Mouse (Mus musculus) hindbrain, postnatal 0 days (tissue): ENCODE data around the gene Xylt1. TPM values are rescaled to one million over a fixed set of nuclear protein-coding genes. Genes with fewer than 3 reads are reported as not detected.

Experiments used
- ATAC-seq: fragments of 200-750 bp; cut with Nextera tagmentation; 2 replicates; pipeline ENCODE4 v1.8.0; 2017; ENCODE audit warnings: mild to moderate bottlenecking, moderate TSS enrichment, moderate library complexity
- DNase-seq: peaks from one replicate; pipeline ENCODE4 v3.0.0-alpha.2; 2015; ENCODE audit warnings: low spot score
- H3K27ac ChIP-seq: fragments of 300-500 bp; sonication (generic); 2 replicates; pipeline ENCODE4 v1.5.1; 2014; ENCODE audit warnings: mild to moderate bottlenecking
- H3K27me3 ChIP-seq: fragments of 300-500 bp; sonication (generic); 2 replicates; pipeline ENCODE4 v1.6.1; 2014; ENCODE audit warnings: low read length, mixed read lengths; ENCODE audit not compliant: insufficient read depth
- H3K36me3 ChIP-seq: fragments of 300-500 bp; sonication (generic); 2 replicates; pipeline ENCODE4 v1.6.1; 2014; ENCODE audit warnings: low read length, mixed read lengths; ENCODE audit not compliant: insufficient read depth
- H3K4me1 ChIP-seq: fragments of 300-500 bp; sonication (generic); 2 replicates; pipeline ENCODE4 v1.6.1; 2014; ENCODE audit warnings: antibody characterized with exemption, low read length, mixed read lengths; ENCODE audit not compliant: insufficient read depth
- H3K4me2 ChIP-seq: fragments of 300-500 bp; sonication (generic); 2 replicates; pipeline ENCODE4 v1.6.1; 2014; ENCODE audit warnings: low read depth, mild to moderate bottlenecking, low read length, moderate library complexity, mixed read lengths
- H3K4me3 ChIP-seq: fragments of 300-500 bp; sonication (generic); 2 replicates; pipeline ENCODE4 v1.5.1; 2014; ENCODE audit warnings: low read length
- H3K9ac ChIP-seq: fragments of 300-500 bp; sonication (generic); replicated peaks from 2 replicates; pipeline ENCODE4 v1.6.1; 2014; ENCODE audit warnings: mild to moderate bottlenecking, low read length, moderate library complexity, mixed read lengths
- H3K9me3 ChIP-seq: fragments of 300-500 bp; sonication (generic); 2 replicates; pipeline ENCODE4 v1.6.1; 2016; ENCODE audit warnings: low read length, mixed read lengths
- CTCF ChIP-seq: IDR thresholded peaks from 2 replicates; pipeline ENCODE4 v1.5.1; 2016; ENCODE audit warnings: antibody characterized with exemption, control low read depth, low read depth
- WGBS: fragments of 180-500 bp; shearing (Covaris S2); extraction: QIAGEN DNeasy Blood & Tissue Kit; methylation state at CpG from one replicate; pipeline ENCODE4 v1.1.7; 2014; 5-methylcytosine and 5-hydroxymethylcytosine counted together
- polyA plus RNA-seq: library from polyadenylated mRNA; unstranded; fragments of >200 nt; fragmentation: Nextera tagmentation; extraction: Ambion mirVana; gene quantifications from 2 replicates; pipeline ENCODE4 v1.2.1, GENCODE M21; 2015
- total RNA-seq: library from RNA; depleted of rRNA; stranded (reverse); fragments of >200 nt; gene quantifications from 2 replicates; pipeline ENCODE4 v1.2.3, GENCODE M21; 2014; rRNA removed

The Xylt1 gene
- total RNA-seq = 16.6 and 26.1 TPM in 2 replicates
- 2.9 and 3.0 TPM in 2 replicates for polyA plus RNA-seq

DNA sequence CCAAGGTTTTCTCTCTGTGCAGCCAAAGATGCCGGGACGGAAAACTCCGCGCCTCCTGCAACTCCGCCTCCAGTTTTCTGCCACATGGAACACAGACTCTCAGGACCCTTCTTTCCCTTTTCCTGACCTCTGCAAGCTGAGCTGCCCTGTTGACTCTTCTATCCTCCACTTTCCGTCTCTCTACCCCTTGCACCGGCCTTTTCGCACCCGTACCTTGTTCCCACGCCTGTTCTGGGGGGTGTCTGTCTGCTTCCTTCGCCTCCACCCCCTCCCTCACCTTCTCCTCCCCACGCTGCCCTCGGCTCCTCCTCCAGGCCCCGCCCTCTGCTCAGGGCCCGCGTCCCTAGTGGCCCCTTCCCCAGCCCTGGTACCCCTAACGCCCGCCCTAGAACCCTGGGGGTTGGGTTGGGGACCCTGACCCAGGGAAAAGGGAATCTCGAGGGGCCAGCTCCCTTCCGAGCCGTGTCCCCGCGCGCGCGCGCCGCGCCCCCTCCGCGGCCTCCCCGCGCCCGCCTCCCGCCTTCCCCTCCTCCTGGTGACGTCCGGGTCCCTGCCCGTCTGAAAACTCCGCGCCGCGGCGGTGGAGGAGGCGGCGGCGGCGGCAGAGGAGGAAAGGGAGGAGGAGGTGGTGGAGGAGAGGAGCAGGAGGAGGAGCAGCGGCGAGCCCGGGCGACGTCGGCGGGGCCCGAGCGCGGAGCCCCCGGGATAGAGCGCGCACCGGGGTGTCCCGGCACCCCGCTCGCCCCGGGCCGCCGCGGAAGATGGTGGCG lies at the start of gene Xylt1:
Xylt1 (plus strand) TSS at position 562 of the 770 bp plus-strand sequence.
- H3K27me3 ChIP-seq = 0 out of 2 replicates have a peak, but pooled peaks cover 4% of the 10 kb centered on the region

GRCm38 (mm10) chr7:117333936-117334335 lies 46.8 kb upstream of the Xylt1 start:
- 85% methylated on average over 5 of the region's 5 CpGs for WGBS
- TF ChIP-seq CTCF = no peak
- no peak for ATAC-seq

More for the DNA sequence above, at the start of gene Xylt1:
- Histone ChIP-seq H3K9me3 (no peaks in the 10 kb centered on the region), H3K36me3 (no peaks in the 10 kb centered on the region), H3K4me2 (peak within 1 kb of the TSS; percentile 83), H3K4me1 (peaks cover 5% of the 10 kb centered on the region; the same call in 1 of the 2 replicates), H3K9ac (peak within 1 kb of the TSS; percentile 84), H3K27ac (peak within 1 kb of the TSS; percentile 75), H3K4me3 (peak within 1 kb of the TSS; percentile 86)
- WGBS = under 1% methylated on average over 38 of the region's 69 CpGs
- peak; percentile 88 for DNase-seq
- ATAC-seq = peak; percentile 90
- TF ChIP-seq CTCF = no peak

GRCm38 (mm10) chr7:117356316-117356715 lies 24.5 kb upstream of the Xylt1 start:
- Histone ChIP-seq H3K9ac (no peak overlapping the region), H3K27ac (no peak overlapping the region), H3K9me3 (no peaks in the 10 kb centered on the region), H3K36me3 (no peaks in the 10 kb centered on the region), H3K4me2 (no peak overlapping the region), H3K4me1 (no peaks in the 10 kb centered on the region), H3K27me3 (no peaks in the 10 kb centered on the region), H3K4me3 (no peak overlapping the region)
- TF ChIP-seq CTCF = no peak
- DNase-seq (no peak), ATAC-seq (no peak)
- 33% methylated on average over 2 of the region's 2 CpGs for WGBS

More at GRCm38 (mm10) chr7:117333936-117334335, 46.8 kb upstream of the Xylt1 start:
- H3K27me3 ChIP-seq = no peaks in the 10 kb centered on the region
- H3K4me1 ChIP-seq = no peaks in the 10 kb centered on the region
- H3K27ac ChIP-seq = no peak overlapping the region
- no peak overlapping the region for H3K4me3 ChIP-seq
- no peaks in the 10 kb centered on the region for H3K9me3 ChIP-seq
- H3K4me2 ChIP-seq = no peak overlapping the region
- no peak overlapping the region for H3K9ac ChIP-seq
- no peaks in the 10 kb centered on the region for H3K36me3 ChIP-seq
- DNase-seq = no peak

DNA sequence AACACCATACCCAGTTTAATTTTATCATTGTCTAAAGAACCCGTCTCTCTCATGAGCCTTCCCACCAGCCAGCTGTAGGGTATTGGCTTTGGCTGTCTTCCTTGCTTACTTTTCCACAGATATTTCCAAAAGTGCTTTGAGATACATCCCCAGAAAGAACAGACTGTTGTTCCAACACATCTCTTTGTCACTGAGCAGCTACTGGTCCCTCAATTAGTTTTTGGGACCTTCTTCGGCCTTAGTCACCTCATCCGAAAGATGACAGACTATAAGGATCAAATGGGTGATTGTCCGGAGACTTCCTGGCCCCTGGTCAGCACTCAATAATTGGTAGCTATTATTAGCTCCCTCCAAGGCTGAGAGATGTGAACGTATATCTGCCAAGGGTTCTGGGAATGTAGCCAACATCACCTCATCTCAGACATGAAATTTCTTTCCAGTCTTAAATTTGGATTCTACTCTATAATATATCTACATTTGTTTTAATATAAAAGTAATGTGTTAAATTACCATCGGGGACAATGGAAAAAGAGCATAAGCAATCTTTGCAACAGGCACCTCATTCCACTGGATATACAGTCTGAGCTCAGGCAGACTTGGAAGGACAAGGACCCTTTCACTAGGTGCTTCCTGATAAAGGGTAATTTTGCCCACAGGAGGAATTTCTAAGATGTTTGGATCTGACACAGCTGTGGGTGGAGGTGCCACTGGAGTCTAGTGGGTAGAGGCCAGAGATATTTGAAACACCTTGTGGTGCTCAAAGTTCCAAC lies 23.2 kb upstream of the Xylt1 start:
- WGBS = 65% methylated on average over 6 of the region's 6 CpGs
- TF ChIP-seq CTCF = no peak
- ATAC-seq = no peak

DNA sequence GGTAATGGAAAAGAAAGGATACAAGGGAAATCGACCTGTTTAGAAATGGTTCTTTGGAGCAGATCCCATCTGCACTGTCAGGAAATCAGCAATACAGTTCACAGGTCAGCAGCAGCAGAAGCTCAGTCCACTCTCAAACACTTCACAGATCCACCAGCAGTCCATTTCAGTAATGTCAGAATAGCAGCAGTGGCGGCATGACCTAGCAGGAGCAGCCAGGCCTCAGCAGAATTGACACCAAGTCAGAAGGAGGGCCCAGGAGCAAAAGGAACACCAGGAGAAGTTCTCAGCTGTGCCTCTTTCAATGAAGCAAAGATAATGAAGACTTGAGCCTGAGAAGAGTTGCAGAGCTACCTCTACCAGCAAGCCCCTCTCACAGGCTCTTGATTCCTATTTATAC lies 19.5 kb upstream of the Xylt1 start:
- Histone ChIP-seq H3K36me3 (no peaks in the 10 kb centered on the region), H3K27me3 (no peaks in the 10 kb centered on the region), H3K9ac (no peak overlapping the region), H3K9me3 (no peaks in the 10 kb centered on the region), H3K4me1 (no peaks in the 10 kb centered on the region), H3K4me2 (no peak overlapping the region), H3K27ac (no peak overlapping the region), H3K4me3 (no peak overlapping the region)
- DNase-seq (no peak), ATAC-seq (no peak)
- WGBS = 94% methylated on average over 2 of the region's 2 CpGs
- no peak for TF ChIP-seq CTCF

More for the DNA sequence above, 23.2 kb upstream of the Xylt1 start:
- Histone ChIP-seq H3K9ac (no peak overlapping the region), H3K27me3 (no peaks in the 10 kb centered on the region), H3K27ac (no peak overlapping the region), H3K36me3 (no peaks in the 10 kb centered on the region), H3K9me3 (no peaks in the 10 kb centered on the region), H3K4me2 (no peak overlapping the region), H3K4me3 (no peak overlapping the region), H3K4me1 (no peaks in the 10 kb centered on the region)
- no peak for DNase-seq

- no peaks in the 10 kb centered on the region for H3K4me1 ChIP-seq
- TF ChIP-seq CTCF = 0 out of 2 replicates have a peak, but pooled peaks have one; percentile 11
- no peak overlapping the region for H3K27ac ChIP-seq
- no peaks in the 10 kb centered on the region for H3K9me3 ChIP-seq
- H3K36me3 ChIP-seq = no peaks in the 10 kb centered on the region
- no peak overlapping the region for H3K4me2 ChIP-seq
- no peak overlapping the region for H3K4me3 ChIP-seq
- WGBS = 94% methylated on average over 4 of the region's 4 CpGs
- DNase-seq = no peak
- no peak for ATAC-seq
- H3K9ac ChIP-seq = no peak overlapping the region
- H3K27me3 ChIP-seq = no peaks in the 10 kb centered on the region
Measured at GRCm38 (mm10) chr7:117362493-117362892, 18.3 kb upstream of the Xylt1 start.
